Mouse (Mus musculus): Measurements from ENCODE around the gene Rnase12. TPM values are rescaled to one million over a fixed set of nuclear protein-coding genes. Genes with fewer than 3 reads are reported as not detected.
A peak's percentile ranks its signal among the peaks of the same experiment; 100 is the strongest.

Gene Rnase12
- polyA plus RNA-seq, 1 experiment from 2014 or later = 16.5 TPM

GRCm38 (mm10) chr14:51088166-51088969 is 30.9 kb upstream of the Rnase12 start:
- H3K27ac ChIP-seq (ENCODE audit: low read depth, low read length) = peak overlapping the region; percentile 81
- H3K9ac ChIP-seq (ENCODE audit: low read depth, low read length) = peak overlapping the region; percentile 66
- no peaks in the 10 kb centered on the region for H3K9me3 ChIP-seq (ENCODE audit: control insufficient read depth, low read length)
- H3K36me3 ChIP-seq (ENCODE audit: control insufficient read depth, insufficient read depth, low read length) = no peaks in the 10 kb centered on the region
- ATAC-seq (ENCODE audit: low FRiP score, low TSS enrichment) = peak; percentile 26
- peak overlapping the region; percentile 72 for H3K4me2 ChIP-seq (replicated peaks; ENCODE audit: low read depth, low read length)
- peak overlapping the region; percentile 71 for H3K4me3 ChIP-seq (ENCODE audit: low read length)
- H3K4me1 ChIP-seq (ENCODE audit: control insufficient read depth, insufficient read depth, low read length) = peaks cover 7% of the 10 kb centered on the region; the same call in 1 of the 2 replicates
- under 1% methylated on average over 23 of the region's 23 CpGs for WGBS
- no peaks in the 10 kb centered on the region for H3K27me3 ChIP-seq (ENCODE audit: control insufficient read depth, insufficient read depth, low read length)

GRCm38 (mm10) chr14:51087762-51088161 is 30.3 kb upstream of the Rnase12 start:
- Histone ChIP-seq H3K9ac (ENCODE audit: low read depth, low read length) (no peak overlapping the region; the same call in 1 of the 2 replicates), H3K4me3 (ENCODE audit: low read length) (peak overlapping the region; percentile 71), H3K4me1 (ENCODE audit: control insufficient read depth, insufficient read depth, low read length) (peaks cover 7% of the 10 kb centered on the region; the same call in 1 of the 2 replicates), H3K9me3 (ENCODE audit: control insufficient read depth, low read length) (no peaks in the 10 kb centered on the region), H3K36me3 (ENCODE audit: control insufficient read depth, insufficient read depth, low read length) (no peaks in the 10 kb centered on the region), H3K27me3 (ENCODE audit: control insufficient read depth, insufficient read depth, low read length) (no peaks in the 10 kb centered on the region), H3K27ac (ENCODE audit: low read depth, low read length) (no peak overlapping the region), H3K4me2 (replicated peaks; ENCODE audit: low read depth, low read length) (peak overlapping the region; percentile 72)
- 10% methylated on average over 9 of the region's 9 CpGs for WGBS
- no peak for ATAC-seq (ENCODE audit: low FRiP score, low TSS enrichment)

- H3K36me3 ChIP-seq (ENCODE audit: control insufficient read depth, insufficient read depth, low read length) = no peaks in the 10 kb centered on the region
- no peak overlapping the region for H3K9ac ChIP-seq (ENCODE audit: low read depth, low read length)
- 85% methylated on average over 4 of the region's 4 CpGs for WGBS
- H3K9me3 ChIP-seq (ENCODE audit: control insufficient read depth, low read length) = no peaks in the 10 kb centered on the region
- H3K27me3 ChIP-seq (ENCODE audit: control insufficient read depth, insufficient read depth, low read length) = no peaks in the 10 kb centered on the region
- ATAC-seq (ENCODE audit: low FRiP score, low TSS enrichment) = no peak
- no peak overlapping the region for H3K4me2 ChIP-seq (replicated peaks; ENCODE audit: low read depth, low read length)
- no peak overlapping the region for H3K4me3 ChIP-seq (ENCODE audit: low read length)
- no peak overlapping the region for H3K27ac ChIP-seq (ENCODE audit: low read depth, low read length)
- H3K4me1 ChIP-seq (ENCODE audit: control insufficient read depth, insufficient read depth, low read length) = 0 out of 2 replicates have a peak, but pooled peaks cover 3% of the 10 kb centered on the region
These were observed 28.4 kb upstream of the Rnase12 start for GRCm38 (mm10) chr14:51085911-51086310.

- 71% methylated on average over 2 of the region's 2 CpGs for WGBS
- H3K4me2 ChIP-seq (replicated peaks; ENCODE audit: low read depth, low read length) = no peak overlapping the region
- ATAC-seq (ENCODE audit: low FRiP score, low TSS enrichment) = no peak
- no peak overlapping the region for H3K4me3 ChIP-seq (ENCODE audit: low read length)
- peaks cover 4% of the 10 kb centered on the region; the same call in 1 of the 2 replicates for H3K27me3 ChIP-seq (ENCODE audit: control insufficient read depth, insufficient read depth, low read length)
- no peak overlapping the region for H3K27ac ChIP-seq (ENCODE audit: low read depth, low read length)
- 0 out of 2 replicates have a peak, but pooled peaks cover 3% of the 10 kb centered on the region for H3K4me1 ChIP-seq (ENCODE audit: control insufficient read depth, insufficient read depth, low read length)
- H3K9me3 ChIP-seq (ENCODE audit: control insufficient read depth, low read length) = no peaks in the 10 kb centered on the region
- H3K9ac ChIP-seq (ENCODE audit: low read depth, low read length) = no peak overlapping the region
- no peaks in the 10 kb centered on the region for H3K36me3 ChIP-seq (ENCODE audit: control insufficient read depth, insufficient read depth, low read length)
These were observed 27.6 kb upstream of the Rnase12 start for GRCm38 (mm10) chr14:51085086-51085485.

GRCm38 (mm10) chr14:51083805-51084204 is 26.3 kb upstream of the Rnase12 start:
- no peak overlapping the region for H3K27ac ChIP-seq (ENCODE audit: low read depth, low read length)
- 0 out of 2 replicates have a peak, but pooled peaks cover 3% of the 10 kb centered on the region for H3K4me1 ChIP-seq (ENCODE audit: control insufficient read depth, insufficient read depth, low read length)
- peak overlapping the region; percentile 50 for H3K4me3 ChIP-seq (ENCODE audit: low read length)
- H3K4me2 ChIP-seq (replicated peaks; ENCODE audit: low read depth, low read length) = peak overlapping the region; percentile 65
- H3K9ac ChIP-seq (ENCODE audit: low read depth, low read length) = 0 out of 2 replicates have a peak overlapping the region, but pooled peaks have one; percentile 1
- H3K9me3 ChIP-seq (ENCODE audit: control insufficient read depth, low read length) = no peaks in the 10 kb centered on the region
- H3K36me3 ChIP-seq (ENCODE audit: control insufficient read depth, insufficient read depth, low read length) = no peaks in the 10 kb centered on the region
- H3K27me3 ChIP-seq (ENCODE audit: control insufficient read depth, insufficient read depth, low read length) = peaks cover 6% of the 10 kb centered on the region; the same call in 1 of the 2 replicates
- 9% methylated on average over 7 of the region's 7 CpGs for WGBS
- ATAC-seq (ENCODE audit: low FRiP score, low TSS enrichment) = no peak

DNA sequence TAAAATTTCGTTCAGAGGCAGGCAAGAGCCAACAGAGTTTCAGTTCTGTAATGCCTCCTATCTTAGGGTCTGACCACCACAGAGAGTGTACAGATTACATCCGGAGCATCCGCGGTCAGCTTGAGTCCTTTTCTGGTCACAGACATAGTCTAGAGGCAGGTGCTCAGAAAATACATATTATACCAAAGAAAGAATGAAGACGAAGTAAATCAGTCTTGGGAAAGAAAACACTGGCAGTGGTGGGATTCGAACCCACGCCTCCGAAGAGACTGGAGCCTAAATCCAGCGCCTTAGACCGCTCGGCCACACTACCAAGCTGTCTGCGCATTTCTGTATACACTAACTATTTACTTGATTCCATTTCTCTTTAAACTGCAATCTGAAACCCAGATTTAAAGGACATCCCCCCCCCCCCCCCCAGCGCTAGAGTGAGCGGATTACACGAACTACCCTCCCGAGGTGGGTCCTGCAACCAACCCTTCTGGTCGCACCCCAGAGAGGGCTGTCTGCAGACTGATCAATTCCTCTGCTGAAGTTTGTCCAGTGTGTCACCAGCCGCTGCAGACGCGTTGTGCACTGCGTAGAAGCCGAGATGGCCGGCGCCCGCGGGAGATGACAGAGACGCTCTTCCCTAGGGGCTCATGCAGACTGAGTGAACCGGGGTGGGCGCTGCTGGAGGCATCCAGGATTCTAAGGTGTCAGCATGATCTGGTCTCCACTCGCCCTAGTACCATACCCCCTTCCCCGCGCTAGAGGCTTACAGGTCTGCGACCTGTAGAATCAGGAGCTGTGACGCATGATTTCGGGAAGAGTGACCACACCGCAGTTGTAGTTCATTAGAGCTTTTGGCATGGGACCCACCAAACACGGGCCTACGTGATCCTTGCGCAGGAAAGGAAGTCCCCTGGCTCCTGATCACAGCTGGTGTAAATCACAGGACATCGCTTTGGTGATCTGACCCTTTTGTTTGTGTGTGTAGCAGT is 25.4 kb upstream of the Rnase12 start:
- Histone ChIP-seq H3K36me3 (ENCODE audit: control insufficient read depth, insufficient read depth, low read length) (no peaks in the 10 kb centered on the region), H3K9ac (ENCODE audit: low read depth, low read length) (peak overlapping the region; percentile 40)
- 3% methylated on average over 40 of the region's 40 CpGs for WGBS

GRCm38 (mm10) chr14:51081035-51081434 is 23.6 kb upstream of the Rnase12 start:
- Histone ChIP-seq H3K4me3 (ENCODE audit: low read length) (no peak overlapping the region), H3K9me3 (ENCODE audit: control insufficient read depth, low read length) (no peaks in the 10 kb centered on the region), H3K4me1 (ENCODE audit: control insufficient read depth, insufficient read depth, low read length) (no peaks in the 10 kb centered on the region), H3K9ac (ENCODE audit: low read depth, low read length) (no peak overlapping the region), H3K27me3 (ENCODE audit: control insufficient read depth, insufficient read depth, low read length) (peaks cover 6% of the 10 kb centered on the region; the same call in 1 of the 2 replicates), H3K27ac (ENCODE audit: low read depth, low read length) (no peak overlapping the region), H3K4me2 (replicated peaks; ENCODE audit: low read depth, low read length) (no peak overlapping the region), H3K36me3 (ENCODE audit: control insufficient read depth, insufficient read depth, low read length) (no peaks in the 10 kb centered on the region)
- ATAC-seq (ENCODE audit: low FRiP score, low TSS enrichment) = no peak
- WGBS = 83% methylated on average over 2 of the region's 2 CpGs

More for the DNA sequence above, 25.4 kb upstream of the Rnase12 start:
- 0 out of 2 replicates have a peak, but pooled peaks cover 3% of the 10 kb centered on the region for H3K4me1 ChIP-seq (ENCODE audit: control insufficient read depth, insufficient read depth, low read length)
- H3K9me3 ChIP-seq (ENCODE audit: control insufficient read depth, low read length) = no peaks in the 10 kb centered on the region
- H3K27ac ChIP-seq (ENCODE audit: low read depth, low read length) = no peak overlapping the region
- H3K27me3 ChIP-seq (ENCODE audit: control insufficient read depth, insufficient read depth, low read length) = peaks cover 6% of the 10 kb centered on the region; the same call in 1 of the 2 replicates
- peak overlapping the region; percentile 50 for H3K4me3 ChIP-seq (ENCODE audit: low read length)
- ATAC-seq (ENCODE audit: low FRiP score, low TSS enrichment) = peak; percentile 67
- peak overlapping the region; percentile 65 for H3K4me2 ChIP-seq (replicated peaks; ENCODE audit: low read depth, low read length)

DNA sequence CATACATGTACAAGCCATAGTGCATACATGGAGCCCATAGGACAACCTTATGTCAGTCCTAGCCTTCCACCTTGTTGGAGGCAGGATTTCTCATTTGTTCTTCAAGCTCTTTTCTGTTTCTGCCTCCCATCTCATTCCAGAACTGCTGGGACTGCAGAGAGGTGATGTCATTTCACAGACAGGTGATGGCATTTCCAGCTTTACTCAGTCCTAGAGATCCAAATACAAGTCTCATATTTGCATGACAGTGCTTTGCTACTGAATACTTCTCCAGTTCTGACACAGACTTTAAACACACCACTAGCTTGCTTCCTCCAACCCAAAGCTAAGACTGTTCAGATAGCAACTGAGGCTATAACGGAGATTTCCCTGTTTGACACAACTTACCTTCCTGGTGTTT is 21.7 kb upstream of the Rnase12 start:
- WGBS = 85% methylated on average over 1 of the region's 1 CpGs
- H3K4me3 ChIP-seq (ENCODE audit: low read length) = no peak overlapping the region
- H3K4me1 ChIP-seq (ENCODE audit: control insufficient read depth, insufficient read depth, low read length) = no peaks in the 10 kb centered on the region
- H3K9me3 ChIP-seq (ENCODE audit: control insufficient read depth, low read length) = no peaks in the 10 kb centered on the region
- no peak for ATAC-seq (ENCODE audit: low FRiP score, low TSS enrichment)
- no peak overlapping the region for H3K27ac ChIP-seq (ENCODE audit: low read depth, low read length)
- H3K36me3 ChIP-seq (ENCODE audit: control insufficient read depth, insufficient read depth, low read length) = no peaks in the 10 kb centered on the region
- peaks cover 6% of the 10 kb centered on the region; the same call in 1 of the 2 replicates for H3K27me3 ChIP-seq (ENCODE audit: control insufficient read depth, insufficient read depth, low read length)
- no peak overlapping the region for H3K4me2 ChIP-seq (replicated peaks; ENCODE audit: low read depth, low read length)
- no peak overlapping the region for H3K9ac ChIP-seq (ENCODE audit: low read depth, low read length)

Measured in kidney, embryonic 14.5 days (tissue).